Mouse (Mus musculus) adrenal gland (tissue): ENCODE data around the gene Cox4i2.

Experiments used
- intact Hi-C: fragments of 180-260 bp; cut with DNase I; formaldehyde crosslinking; loops from one replicate; pipeline ENCODE4 v1.15.1; 2025

Cox4i2 gene

DNA sequence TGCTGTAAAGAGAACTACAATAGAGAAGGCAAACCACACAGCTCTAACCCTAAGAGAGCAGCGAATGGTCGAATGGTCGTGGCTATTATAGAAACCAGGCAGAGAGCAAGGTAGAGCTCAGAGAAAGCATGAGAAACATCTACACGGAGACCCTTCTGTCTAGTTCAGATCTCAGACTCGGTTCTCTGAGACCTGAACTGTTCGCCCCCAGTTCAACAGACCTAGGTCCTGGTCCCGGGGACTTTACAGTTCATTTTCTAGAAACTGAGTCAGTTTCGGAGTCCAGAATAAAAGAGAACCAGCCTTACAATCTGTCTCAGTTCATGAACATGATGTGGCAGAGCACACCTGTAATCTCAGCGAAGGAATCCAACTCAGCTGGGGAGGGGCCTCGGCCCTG lies 19.5 kb upstream of the Cox4i2 start:
- intact Hi-C loops: no loop called here

DNA sequence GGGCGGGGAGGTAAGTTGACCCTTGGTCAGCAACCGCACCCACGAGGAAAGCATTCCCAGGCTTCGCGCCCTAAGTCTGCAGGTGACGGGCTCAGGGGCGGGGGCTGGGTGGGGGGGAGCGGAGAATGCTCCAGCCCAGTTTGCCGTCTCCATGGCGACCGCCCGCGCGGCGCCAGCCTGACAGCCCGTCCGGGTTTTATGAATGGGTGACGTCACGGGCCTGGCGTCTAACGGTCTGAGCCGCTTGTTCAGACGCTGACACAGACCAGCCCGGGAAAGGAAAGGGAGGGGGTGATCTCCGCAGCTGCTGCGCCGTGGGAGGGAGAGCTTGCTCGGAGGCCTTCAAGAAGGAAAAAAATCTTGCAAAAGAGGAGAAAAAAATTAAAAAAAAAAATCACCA lies 19.0 kb upstream of the Cox4i2 start:
- intact Hi-C loops: no loop called here

DNA sequence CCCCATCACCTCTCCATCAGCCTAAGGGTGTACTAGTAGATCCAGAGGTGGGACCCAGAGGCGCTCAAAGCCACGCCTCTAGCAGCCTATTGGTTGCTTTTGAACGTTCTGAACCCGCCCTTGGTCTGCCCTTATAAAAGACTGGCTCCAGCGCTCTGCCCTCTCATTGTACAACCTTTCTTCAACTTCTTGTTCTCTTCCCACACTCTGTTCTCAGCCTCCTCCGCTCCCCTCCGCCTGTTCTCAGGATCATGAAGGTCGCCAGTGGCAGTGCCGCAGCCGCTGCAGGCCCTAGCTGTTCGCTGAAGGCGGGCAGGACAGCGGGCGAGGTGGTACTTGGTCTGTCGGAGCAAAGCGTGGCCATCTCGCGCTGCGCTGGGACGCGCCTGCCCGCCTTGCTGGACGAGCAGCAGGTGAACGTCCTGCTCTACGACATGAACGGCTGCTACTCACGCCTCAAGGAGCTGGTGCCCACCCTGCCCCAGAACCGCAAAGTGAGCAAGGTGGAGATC lies 17.8 kb upstream of the Cox4i2 start, which contains the start of gene Id1:
Gene Id1 (plus strand): TSS at position 162 of the 512 bp plus-strand sequence.
- intact Hi-C loops: no loop called here

DNA sequence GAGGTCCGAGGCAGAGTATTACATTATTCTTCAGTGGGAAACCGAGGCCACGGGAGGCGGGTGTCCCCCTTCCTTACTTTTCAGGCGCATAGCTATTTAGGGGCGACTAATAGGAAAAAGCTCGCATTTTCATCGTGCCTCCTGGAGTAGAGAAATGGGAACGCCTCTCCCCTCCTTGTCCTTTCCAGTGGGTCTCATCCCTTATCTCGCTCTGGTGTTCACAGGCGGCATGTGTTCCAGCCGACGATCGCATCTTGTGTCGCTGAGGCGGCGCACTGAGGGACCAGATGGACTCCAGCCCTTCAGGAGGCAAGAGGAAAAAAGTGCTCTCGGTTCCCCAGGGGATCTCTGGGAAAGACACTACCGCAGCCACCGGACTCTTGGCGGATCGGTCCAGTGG lies 17.2 kb upstream of the Cox4i2 start:
- intact Hi-C loops: no loop called here

DNA sequence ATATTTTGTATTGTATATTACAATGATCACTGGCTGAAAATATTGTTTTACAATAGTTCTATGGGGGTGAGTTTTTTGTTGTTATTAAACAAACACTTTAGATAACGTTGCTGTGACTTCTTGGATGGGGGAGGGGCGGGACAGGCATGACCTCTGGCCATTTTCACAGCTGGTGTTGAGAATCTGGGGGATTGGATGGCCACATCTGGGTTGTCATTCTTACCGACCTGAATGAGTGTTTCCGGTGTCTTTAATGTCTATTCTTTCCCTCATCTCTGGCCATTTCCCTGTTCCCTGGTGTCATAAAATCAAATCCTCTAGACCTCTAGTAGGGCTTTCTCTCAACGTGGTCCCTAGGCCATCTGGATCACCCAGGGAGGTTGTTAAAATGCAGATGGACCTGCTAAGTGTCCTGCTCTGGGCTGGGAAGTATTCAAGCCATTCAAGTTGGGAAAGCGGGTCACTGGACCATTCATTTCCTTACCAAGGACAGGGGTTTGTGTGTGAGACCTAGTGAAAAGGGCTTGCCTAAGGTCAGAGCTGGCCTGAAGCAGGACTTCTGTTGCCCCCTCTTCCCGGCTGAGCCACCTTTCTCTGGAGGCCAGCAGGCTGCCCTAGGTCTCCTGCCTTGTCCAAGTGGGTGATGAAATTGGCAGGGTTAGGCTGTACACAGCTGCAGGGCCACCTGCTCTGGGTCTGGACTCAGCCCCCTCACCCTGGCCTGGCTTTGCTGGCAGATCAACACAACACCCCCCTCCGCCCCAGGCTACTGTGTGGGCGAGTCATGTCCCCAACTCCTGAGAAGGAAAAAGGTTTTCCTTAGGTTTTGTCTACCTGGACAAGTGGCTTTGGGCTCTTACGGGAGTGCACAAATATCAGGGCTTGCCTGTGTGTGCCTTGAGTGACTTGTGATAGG lies 16.4 kb upstream of the Cox4i2 start:
- intact Hi-C loops: no loop called here

DNA sequence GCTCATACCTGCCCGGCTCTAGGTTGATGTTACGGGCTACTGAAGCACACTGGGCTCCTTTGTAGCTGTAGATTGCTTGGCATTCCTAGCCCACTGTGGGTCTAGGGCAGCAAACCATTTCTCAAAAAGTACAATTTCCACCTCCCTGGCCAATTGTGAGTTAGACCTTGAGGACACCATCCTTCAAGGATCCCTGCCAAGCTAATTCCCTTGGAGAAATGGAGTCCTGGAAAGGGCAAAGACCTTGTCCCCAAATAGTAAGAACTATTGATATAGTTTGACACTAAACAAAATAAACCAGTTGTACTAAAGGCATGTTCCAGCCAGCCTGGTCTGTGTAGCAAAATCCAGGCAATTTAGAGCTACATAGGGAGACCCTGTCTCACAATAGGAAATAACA lies 15.6 kb upstream of the Cox4i2 start:
- intact Hi-C loops: no loop called here

DNA sequence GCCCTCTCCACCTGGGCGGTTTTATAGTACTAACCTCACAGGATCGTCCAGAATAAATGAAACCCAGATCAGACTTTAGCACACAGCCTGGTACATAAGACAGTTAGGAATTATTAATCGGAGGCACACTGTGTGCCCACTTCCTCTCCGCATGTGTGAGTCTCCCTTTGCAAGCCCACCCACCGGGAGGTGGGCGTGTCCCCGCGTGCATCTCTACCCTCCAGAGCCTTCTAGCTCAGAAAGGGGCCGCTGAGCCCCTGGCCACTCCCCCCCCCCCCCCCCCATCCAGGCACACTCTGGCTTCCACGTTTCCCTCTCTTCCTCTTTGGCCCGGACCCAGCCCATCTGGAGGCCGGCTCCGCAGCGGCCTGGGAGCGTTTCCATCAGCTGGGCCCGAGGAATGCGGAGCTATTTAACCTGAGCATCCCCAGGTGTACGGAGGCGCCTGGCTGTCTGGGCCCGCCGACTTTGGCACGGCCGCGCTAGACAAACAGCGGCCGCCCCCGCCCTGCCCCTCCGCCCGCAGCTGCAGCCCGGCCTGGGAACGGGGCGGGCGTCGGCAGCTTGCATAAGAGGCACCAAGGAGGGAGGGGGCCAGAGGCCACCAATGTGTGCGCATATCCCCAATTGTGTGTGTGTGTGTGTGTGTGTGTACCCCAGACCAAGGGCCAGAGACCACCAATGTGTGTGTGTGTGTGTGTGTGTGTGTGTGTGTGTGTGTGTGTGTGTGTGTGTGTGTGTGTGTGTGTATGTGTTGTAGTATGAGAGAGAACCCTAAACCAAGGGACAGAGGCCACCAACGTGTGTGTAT lies 14.7 kb upstream of the Cox4i2 start:
- intact Hi-C loops: no loop called here

DNA sequence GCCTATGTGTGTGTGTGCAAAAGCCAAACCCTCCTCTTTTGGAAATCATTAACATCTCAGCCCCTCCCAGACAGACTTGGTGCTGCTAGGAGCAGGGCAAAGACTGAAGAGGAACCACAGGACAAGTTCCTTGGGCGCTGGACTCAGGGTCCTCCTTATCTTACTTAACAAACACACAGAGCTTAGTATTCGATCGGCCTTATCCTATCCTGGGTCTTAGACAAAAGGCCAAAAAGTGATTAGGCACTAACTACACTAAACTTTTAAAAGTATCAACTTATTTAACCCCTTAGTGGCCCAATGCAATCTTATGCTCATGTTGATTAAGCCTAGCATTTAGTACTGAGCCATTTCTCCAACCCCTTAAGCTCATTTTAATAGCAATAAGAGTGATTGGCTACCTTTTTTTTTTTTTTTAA lies 14.1 kb upstream of the Cox4i2 start:
- intact Hi-C loops: no loop called here

DNA sequence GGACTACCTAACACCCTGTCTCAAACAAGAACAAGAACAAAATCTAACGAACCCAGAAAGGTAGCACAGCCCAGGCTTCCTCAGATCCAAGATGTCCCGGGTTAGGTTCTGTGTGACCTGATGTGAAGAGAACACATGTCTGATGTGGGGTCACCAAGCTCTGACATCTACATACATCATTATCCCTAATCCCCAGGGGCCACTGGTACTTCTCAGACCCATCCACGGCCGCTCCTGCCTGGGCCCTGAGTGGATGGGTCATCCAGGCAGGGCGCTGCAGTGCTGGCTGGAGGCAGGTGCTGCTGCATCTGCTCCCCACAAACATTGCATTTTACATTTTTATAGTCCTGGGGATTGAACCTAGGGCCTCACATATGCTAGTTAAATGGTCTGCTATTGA lies 13.5 kb upstream of the Cox4i2 start:
- intact Hi-C loops: no loop called here

DNA sequence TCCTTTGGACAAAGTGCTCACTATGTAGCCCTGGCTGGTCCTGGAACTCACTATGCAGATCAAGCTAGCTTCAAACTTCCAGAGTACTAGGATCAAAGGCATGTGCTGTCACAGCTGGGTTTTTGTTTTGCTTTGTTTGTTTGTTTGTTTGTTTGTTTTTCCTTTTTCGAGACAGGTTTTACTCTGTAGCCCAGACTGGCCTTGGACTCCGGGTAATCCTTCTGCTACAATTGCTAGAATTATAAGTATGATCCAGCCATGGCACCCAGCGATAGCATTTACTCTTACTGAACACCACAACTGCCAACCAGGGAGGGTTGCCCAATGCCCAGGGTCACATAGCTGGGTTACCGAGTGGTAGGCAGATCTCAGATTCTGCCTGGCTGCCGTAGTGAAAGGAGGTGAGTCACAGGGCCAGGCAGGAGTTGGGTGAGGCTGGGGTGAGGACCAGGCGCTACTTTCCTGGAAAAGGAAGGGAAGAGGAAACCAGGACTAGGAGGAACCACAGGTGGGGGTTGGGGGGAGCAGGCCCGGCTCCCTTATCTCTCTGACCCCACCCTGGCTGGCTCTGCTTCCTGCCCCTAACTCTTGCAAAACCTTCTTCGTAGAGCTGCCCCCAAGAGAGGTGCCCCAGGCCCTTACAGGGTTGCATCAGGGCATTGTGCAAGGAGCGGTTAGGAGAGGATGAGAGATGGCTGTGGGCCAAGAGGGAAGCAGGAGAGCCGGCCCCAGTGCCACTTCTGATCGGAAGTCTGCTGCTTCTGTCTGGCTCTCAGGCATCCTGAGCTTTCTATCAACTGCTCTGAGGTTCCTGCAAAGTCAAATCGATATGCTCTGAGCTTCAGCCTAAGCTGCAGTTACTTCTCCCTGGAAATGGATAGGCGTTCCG lies 12.6 kb upstream of the Cox4i2 start:
- intact Hi-C loops: loop anchor here (2.0 kb wide), 1 partner anchor 45 kb away; no protein-coding TSS in a partner anchor

DNA sequence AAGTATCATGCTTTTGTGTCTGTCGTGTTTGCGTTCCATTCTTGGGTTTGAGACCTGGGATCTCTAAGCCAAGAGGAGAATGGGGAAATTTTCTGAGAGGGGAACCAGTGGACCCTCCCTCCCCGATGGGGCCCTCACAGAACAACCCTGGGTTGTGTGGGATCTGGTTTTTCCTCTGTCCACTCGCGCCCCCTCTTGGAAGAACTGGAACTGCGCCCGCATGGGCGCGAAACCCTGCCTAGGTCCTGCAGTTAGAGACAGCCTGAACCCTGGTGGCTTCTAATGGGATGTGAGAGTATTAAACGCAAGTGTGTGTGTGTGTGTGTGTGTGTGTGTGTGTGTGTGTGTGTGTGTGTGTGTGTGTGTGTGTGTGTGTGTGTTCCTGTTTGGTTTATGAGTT lies 11.5 kb upstream of the Cox4i2 start:
- intact Hi-C loops: loop anchor here (2.0 kb wide), 1 partner anchor 46 kb away; no protein-coding TSS in a partner anchor

DNA sequence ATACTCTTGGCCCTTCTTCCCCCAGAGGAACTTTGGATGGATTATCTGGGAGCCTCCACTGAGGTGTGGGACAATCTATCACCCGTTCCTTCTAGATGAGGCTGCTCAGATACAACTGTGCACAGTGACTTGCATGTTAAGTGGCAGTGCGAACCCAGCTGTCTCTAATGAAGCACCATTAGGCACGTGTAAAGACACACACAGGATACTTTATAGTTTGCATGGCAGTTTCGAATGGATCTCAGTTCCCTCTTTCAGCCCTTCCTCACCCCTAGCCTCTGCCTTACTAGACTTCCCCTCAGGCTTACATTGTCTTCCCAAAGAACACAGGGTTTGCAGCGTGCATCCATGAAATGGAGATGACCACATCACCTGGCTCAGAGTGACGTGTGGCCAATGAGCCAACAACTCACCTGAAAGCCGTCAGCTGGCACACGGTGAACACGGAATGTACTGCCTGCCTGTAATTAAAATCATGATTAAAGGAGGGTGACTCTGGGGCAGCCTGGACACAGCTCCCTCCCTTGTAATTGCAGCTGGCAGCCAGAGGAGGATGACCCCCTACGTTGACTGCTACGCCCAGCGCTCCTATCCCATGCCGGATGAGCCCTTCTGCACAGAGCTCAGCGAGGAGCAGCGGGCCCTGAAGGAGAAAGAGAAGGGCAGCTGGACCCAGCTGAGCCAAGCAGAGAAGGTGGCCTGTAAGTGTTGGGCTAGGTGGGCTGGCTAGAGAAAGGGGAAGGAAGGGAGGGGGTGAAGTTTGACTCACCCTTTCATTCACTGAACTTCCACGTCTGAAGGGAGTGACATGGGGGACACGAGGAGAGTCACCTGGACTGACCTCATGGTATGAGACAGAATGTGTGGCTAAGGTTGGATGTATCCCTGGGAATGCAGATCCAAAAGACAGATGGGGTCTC lies 2.8 kb downstream of the Cox4i2 start:
- intact Hi-C loops: no loop called here

DNA sequence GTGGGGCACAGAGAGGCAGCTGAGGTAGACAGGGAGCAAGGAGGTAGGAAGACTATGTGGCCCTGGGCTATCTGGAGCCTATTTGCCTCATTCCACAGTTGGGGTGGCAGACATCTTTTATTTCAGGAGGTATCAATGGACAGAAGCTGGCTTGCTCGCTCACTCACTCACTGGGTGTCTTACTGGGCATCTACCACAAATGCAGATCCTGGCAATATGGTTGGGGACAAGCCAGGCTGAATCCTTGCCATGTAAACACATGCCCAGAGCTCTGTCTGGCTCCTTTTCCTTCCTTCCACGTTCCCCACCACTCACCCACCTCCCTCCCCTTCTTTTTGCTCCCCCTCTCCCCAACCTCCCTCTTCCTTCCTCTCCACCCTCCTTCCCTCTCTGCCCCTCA lies 3.5 kb downstream of the Cox4i2 start:
- intact Hi-C loops: no loop called here

DNA sequence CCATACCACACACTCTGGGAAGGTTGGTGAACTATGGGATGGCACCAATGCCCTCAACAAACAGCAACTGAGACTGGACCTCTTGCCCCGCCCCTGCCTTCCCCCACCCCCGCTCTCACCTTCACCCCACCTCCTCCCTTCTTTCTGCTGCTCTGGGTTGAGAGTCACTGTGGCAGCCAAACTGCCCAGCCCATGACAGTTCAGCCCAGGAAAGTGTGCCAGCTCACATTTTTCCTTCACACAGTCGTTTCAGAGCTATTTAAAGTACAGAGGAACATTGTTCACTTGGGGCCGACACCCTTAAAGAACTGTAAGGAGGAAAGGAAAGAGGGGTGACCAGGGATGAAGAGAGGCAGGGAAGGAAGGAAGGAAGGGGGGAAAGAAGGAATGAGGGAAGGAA lies 4.4 kb downstream of the Cox4i2 start:
- intact Hi-C loops: no loop called here

DNA sequence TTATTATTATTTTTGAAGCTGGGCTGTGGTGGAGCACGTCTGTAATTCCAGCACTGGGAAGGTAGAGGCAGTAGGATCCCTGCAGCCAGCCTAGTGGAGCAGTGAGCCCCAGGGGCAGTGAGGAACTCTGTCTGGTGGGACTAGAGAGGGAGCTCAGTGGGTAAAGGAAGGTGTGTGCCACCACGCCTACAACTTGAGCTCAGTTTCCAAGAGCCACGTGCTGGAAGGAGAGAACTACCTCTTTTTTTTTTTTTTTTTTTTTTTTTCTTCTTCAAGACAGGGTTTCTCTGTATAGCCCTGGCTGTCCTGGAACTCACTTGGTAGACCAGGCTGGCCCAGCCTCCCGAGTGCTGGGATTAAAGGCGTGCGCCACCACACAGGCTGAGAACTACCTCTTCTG lies 9.3 kb downstream of the Cox4i2 start:
- intact Hi-C loops: loop anchor here (10.0 kb wide), 1 partner anchor 149 kb away; no protein-coding TSS in a partner anchor

DNA sequence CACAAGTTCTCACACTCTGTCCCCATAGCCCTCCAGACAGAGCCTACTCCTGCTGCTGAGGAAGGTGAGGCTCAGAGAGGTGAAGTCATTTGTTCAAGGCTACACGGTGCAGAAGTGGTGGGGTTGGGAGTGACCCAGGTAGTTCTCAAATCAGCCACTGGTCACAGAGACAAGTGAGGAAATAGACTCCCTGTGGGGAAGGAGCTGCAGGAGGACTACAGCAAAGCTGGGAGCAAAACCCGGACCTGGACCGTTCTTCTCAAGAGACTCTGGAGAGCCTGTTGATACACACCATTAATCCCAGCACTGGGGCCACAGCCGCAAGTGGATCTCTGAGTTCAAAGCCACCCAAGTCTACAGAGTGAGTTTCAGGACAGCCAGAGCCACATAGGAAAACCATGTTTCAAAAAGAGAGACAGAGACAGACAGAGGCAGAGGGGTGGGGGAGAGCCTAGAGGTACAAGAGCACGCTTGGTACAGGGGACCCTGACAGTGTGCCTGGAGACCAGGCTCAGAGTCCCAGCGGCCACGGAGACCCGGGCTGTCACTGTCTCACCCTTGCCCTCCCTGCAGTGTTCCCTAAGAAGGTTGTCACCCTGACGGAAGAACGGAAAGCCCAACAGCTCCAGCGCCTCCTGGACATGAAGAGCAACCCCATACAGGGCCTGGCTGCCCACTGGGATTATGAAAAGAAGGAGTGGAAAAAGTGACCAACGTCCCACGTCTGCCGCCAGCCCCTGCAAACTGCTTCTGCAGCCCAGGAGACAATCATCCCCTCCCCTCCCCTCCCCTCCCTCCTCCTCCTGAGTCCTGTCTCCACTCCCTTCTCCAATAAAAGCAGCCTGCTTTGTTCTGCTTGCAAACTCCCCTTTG lies 10.4 kb downstream of the Cox4i2 start:
- intact Hi-C loops: loop anchor here (10.0 kb wide), 1 partner anchor 150 kb away; no protein-coding TSS in a partner anchor

DNA sequence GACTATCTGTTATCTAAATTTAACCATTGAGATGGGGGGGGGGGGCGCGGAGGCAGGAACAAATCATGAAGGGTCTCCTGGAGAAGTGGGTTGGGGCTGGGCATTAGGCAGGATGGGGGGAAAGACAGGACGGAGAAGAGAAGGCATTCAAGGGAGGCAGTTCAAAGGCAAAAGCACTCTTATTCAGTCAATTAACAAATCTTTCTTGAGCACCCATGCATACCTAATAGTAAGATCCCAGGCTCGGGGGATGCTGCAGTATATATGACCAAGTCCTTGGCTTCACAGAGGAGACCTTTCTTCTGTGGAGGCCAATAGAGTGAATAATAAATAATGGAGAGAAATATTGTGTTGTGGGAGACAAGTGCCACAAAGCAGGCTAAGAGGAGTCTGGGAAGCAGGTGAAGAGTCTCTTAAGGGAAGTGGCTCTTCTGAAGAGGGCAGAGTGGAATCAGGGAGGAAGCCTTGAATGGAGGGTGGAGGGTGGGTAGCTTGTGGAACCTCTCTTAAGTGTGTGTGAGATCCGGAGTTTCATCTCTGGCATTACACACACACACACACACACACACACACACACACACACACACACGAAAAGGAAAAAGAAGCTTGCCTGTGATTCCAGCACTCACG lies 11.2 kb downstream of the Cox4i2 start:
- intact Hi-C loops: loop anchor here (10.0 kb wide), 1 partner anchor 150 kb away; no protein-coding TSS in a partner anchor
